Mouse (Mus musculus) heart, postnatal 25 days (tissue): ENCODE results near the gene Car2. TPM values are rescaled to one million over a fixed set of nuclear protein-coding genes. Genes with fewer than 3 reads are reported as not detected.

ENCODE experiments used
- DNase-seq: peaks from one replicate; pipeline ENCODE4 v3.0.0; 2022; ENCODE audit warnings: low spot score
- intact Hi-C: fragments of 180-260 bp; cut with DNase I; formaldehyde crosslinking; loops from one replicate; pipeline ENCODE4 v1.15.1; 2025
- total RNA-seq, 2 experiments: library from RNA; stranded (reverse); gene quantifications; 2 replicates each; pipeline ENCODE4 v1.2.3; 2021

The Car2 gene
- total RNA-seq, 2 experiments from 2014 or later, result 6.9 to 8.9 TPM

DNA sequence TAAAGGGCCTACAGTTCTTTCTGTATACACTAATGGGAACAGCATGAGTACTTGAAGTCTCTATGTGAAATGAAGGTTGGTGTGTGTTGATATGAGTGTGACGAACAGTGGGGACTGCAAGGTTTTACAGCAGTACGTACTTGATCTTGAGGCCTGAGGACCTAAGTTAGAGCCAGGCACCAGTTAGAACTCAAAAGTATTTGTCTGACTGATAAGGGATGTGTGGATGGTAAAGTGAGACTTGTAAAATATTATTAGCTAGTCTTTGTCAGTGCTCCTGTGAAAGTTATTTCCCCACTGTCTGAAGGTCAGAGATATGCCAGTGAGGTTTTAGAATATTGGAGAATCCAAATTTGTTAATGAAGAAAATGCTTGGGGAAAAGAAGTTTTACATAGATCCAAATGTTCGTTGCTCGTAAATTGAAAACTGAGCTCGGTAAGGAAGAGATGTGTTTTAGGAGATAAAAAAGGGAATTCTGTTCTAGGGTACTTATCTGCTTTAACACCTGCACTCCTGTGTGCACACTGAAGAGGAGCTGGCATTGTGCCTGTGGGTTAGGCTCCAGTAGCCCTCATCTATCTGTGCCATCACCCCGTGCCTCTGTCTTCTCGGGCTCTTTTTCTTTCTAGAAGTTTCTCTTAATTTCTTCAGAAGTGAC is 8.7 kb upstream of the Car2 start:
- intact Hi-C loops, result loop anchor here (10.0 kb wide), 1 partner anchor 217 kb away; no protein-coding TSS in a partner anchor
- no peak for DNase-seq

DNA sequence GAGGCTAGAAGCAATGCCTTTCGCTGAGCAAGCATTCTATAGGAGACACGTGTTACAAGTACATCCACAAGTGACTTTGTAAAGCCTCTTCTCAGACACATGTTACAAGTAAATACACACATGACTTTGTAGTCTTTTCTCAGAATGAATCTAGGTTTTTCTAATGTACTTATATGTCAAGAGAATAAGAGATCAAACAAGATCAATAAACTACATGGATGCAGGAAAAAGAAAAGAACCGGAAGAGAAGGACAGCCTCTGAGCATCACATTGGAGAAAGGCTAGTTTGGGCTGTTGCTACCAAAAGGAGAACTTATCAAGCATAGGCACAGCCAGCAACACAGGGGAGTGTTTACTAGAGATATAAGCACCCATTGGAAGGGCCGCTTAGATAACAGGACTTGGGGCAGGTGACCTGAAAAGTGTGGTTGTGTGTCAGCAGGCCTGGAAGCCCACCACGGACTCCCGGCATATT is 7.3 kb upstream of the Car2 start:
- intact Hi-C loops, result loop anchor here (10.0 kb wide), 1 partner anchor 216 kb away; no protein-coding TSS in a partner anchor
- DNase-seq, result no peak

DNA sequence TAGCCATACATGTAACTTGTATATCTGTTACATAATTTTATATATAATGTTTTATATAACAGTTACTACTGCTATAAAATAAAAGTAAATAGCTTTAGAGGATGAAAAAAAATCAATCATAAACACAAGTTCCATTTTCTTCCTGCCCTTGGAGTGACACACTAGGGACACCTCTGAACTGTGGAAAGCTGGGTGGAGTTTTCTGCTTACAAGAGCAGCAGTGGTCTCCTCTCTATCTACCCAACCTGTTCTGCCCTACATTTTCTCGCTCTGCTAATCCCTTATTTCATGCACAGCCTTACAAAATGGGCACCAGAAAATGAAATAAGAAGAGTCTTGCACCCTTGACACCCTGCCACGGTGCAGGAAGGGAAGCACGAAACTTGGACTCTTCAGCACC is 6.8 kb upstream of the Car2 start:
- no peak for DNase-seq
- intact Hi-C loops, result loop anchor here (10.0 kb wide), 1 partner anchor 216 kb away; no protein-coding TSS in a partner anchor

DNA sequence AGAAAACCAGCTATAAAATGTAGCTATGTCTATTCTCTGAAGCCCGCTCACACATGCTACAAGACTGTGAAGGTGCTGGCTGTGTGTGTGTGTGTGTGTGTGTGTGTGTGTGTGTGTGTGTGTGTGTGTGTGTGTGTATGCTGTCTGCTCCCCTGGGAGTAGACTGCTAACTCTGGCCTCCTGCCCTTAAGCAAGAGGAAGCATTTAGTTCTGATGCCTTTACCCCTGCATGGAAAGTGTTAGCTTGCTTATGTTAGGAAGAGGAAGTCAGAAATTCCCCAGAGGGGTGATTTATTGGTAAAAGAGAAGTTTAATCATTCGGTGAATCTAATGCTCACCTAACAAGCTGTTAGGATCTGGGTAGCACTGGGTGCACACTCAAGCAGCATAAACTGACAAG is 5.8 kb upstream of the Car2 start:
- DNase-seq, result no peak
- intact Hi-C loops, result no loop called here

DNA sequence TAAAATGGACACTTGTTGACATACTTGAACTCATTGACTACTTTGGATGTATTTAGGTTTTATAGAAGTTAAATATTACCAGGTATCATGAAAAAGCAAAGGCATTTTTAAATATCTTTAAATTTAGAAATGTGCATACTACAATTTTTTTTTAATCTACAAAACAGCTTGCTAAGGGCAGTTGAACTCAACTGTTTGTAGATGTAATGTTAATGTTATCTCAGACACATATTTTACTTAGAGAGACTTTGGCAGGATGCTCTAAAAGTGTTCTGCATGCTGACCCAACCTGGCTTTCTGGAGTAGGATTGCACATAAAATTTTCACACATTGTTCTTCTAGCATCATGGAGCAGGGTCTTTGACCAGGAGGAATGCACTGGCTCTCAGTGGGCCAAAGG is 4.1 kb upstream of the Car2 start:
- intact Hi-C loops, result no loop called here

DNA sequence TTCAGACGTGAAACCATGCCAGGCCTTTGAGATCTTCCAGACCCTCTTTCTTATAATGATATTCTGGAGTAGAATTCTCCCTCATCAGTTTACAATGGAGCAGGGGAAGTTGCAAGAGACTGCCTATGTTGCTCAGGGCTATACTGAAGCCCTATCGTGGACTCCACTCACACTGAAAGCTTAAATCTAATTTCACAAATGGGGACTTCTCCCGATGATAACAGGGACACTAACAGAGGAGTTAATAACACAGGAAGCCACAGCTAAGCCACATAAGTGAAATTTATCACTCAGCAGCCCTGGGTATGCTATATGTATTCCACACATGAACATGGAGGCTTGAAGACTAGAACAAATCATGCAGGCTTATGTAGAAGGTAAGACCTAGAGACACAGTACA is 3.3 kb upstream of the Car2 start:
- DNase-seq, result no peak
- intact Hi-C loops, result no loop called here

More for the DNA sequence above, 4.1 kb upstream of the Car2 start:
- DNase-seq, result no peak

DNA sequence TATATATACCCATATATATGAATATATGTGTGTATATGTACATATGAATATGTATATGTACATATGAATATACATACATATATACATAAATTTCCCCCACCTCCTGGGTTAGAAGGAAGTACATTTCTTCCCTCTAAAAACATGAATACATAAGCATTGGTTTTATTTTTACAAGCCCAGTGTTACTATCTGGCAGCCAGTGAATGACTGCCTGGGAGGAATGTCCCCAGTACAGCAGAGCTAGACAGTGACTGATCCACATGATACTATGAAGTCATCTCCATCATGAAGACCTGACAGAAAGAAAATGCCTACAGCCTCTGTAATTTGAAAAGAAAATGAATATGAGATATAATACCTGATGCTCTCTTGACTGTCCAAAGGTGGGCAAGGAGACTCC is 1.2 kb upstream of the Car2 start:
- intact Hi-C loops, result no loop called here
- no peak for DNase-seq

DNA sequence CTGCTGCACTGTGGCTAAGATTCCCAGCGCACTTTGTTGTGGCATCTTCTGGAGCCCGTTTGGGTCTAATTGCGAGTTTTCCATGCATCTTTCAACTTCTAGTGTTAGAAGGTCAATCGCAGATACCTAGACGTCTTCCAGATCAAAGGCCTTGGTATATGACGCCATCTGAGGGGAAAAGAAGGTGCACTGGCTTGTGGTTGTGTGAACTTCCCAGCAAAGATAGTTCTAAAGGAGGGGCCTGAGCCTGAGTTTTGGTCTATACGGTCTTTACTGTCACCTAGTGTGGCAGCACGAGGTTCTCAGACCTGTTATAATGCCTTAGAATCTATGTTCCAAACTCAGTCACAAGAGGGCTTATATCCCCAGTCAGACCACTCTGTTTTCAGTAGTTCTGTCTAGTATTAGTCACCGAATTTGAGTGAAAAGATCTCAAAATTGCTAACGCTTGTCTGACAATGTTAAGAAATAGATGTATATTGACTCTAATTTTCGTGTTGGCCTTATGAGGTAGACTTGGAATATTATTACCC is 1.1 kb downstream of the Car2 start:
- intact Hi-C loops, result no loop called here
- no peak for DNase-seq

DNA sequence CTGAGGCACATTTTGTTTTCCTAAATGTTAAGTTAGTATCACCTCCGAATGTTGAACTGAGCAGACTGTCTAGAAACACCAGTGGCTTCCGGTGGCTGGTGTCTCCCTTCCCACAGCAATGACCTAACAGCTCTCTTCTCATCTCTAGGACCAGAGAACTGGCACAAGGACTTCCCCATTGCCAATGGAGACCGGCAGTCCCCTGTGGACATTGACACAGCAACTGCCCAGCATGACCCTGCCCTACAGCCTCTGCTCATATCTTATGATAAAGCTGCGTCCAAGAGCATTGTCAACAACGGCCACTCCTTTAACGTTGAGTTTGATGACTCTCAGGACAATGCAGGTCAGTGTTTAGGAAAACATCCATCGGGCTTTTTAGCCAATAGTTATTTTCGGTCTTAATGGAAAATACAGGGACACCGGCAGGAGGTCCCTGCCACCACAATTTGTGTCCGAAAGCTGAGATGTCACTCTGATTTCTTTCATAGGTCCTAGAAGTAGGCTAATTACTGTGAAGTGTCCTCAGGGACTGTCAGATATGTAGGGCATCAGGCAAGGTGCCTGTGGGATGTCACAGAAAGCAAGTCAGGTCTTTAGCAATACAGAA is 1.7 kb downstream of the Car2 start:
- DNase-seq, result no peak
- intact Hi-C loops, result no loop called here

DNA sequence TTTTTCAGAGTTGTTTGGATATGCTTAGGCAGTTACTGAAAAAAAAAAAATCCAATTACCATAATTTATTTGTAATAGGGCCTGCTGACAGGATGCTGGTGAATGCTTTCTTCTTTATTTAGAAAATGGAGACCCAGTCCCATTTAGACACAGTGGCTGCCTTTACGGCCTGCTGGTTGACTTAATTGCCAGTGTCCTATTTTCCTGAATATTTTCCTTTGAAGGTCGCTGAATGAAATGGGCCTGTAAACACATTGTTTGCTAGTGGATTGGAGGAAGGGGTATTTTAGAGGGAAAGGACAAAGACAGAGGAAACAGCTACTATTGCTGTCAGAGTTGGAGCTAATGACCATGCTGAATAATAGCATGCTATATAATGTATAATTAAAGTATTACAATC is 2.5 kb downstream of the Car2 start:
- intact Hi-C loops, result no loop called here
- no peak for DNase-seq

DNA sequence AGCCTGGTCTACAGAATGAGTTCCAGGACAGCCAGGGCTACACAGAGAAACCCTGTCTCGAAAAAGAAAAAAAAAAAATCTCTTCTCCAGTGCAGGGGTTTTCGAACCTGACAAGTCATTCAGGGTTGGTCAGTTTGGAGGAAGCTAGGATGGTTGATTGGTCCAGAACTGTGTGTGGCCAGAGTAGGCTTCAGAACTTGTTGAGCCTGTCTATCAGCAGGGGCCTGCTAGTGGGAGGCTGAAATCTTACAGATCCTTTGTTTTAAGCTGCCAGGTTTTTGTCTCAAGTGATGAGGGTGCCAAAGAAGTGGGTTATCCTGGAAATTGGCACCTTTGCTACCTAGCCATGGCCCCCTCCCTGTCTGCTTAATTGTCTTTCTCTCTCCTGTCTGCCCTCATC is 3.0 kb downstream of the Car2 start:
- DNase-seq, result no peak
- intact Hi-C loops, result no loop called here

DNA sequence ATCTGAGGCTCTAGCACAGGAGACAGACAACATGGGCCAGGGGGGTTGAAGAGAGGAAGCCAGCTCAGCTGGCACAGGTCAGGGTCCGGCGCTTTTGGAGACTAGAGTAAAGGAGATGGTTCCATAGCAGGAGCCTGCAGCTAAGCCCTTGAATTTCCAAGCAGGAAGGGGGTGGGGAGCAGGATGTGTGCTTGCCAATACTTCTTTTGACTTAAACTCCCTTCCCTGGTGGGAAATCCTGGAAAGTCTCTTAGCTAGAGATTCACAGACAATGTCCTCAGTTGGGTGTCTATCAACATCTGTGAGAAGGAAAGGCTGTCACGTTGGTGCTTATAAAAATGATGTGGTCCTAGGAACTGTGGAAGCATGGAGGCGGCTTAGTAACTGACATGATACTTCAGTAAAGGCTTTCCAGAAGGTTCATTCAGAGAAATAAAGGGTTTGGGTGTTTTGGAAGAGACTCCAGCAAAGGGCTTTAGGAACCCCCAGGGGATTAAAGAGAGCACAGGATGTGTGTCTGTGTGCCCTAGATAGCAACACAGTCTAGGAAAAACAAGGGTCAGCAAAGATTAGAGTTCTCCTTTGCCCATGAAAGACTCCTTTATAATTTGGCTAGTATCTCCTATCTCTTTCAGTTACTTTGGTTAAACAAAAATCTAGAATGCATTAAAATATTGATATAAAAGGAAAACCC is 3.8 kb downstream of the Car2 start:
- intact Hi-C loops, result no loop called here
- no peak for DNase-seq

DNA sequence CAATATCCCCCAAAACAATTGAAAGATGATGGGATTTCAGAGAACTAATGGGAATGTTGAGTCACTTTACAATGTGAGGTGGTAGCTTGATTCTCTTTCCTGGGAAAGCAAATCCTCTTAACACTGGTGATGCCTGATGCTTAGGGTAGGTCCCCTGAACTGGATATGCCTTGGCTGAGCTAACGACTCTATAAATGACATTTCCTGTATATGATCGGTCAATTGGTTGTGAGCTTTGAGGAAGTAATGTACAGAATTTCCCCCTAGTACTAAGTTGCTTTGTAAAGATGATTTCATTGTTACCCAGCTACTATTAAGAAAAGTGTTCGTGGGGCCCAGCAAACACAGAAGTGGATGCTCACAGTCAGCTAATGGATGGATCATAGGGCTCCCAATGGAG is 6.9 kb downstream of the Car2 start:
- intact Hi-C loops, result no loop called here

DNA sequence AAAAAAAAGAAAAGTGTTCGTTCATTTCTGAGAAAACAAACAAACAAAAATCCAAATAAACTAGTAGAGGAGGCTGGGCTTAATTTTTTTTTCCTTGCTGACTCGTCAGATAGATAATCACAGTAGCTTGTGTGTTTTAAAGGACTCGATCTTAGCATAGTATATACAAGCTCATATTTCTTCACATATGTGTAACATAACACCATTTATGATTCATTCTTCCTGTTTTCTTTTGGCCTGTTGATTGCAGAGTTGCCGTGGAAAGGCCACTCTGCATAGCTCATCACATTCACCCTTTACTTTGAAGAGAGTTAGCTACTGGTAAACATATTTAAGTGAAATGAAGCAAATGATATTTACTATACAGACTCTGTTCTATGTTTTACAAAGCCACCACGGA is 7.6 kb downstream of the Car2 start:
- intact Hi-C loops, result no loop called here

More for the DNA sequence above, 6.9 kb downstream of the Car2 start:
- no peak for DNase-seq

DNA sequence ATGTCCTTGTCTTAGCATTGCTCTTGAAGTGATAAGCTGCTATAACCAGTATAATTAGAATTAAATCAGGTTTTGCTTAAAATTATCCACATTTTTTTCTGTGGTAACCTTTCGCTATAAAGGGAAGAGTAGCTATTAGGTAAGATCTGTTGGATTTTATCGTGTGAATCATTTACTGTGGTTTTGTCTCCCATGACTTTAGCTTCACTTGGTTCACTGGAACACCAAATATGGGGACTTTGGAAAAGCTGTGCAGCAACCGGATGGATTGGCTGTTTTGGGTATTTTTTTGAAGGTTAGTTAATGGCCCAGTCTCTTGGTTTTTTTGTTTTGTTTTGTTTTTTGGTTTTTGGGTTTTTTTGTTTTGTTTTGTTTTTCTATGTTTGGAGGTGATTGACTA is 9.3 kb downstream of the Car2 start:
- intact Hi-C loops, result no loop called here
- no peak for DNase-seq

More for the DNA sequence above, 7.6 kb downstream of the Car2 start:
- no peak for DNase-seq

DNA sequence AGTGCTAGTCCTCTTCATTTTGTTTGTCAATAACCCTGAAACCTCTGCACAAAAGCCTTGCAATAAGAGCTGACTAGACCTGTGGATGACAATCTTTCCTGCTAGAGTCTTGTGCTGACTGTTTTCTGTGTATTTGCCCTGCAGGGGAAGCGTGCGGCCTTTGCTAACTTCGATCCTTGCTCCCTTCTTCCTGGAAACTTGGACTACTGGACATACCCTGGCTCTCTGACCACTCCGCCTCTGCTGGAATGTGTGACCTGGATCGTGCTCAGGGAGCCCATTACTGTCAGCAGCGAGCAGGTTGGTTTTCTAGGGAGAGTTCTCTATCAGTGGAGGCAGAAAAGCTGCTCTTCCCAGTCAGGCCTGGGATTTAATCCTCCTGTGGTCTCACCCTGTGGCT is 11.7 kb downstream of the Car2 start:
- no peak for DNase-seq
- intact Hi-C loops, result no loop called here

DNA sequence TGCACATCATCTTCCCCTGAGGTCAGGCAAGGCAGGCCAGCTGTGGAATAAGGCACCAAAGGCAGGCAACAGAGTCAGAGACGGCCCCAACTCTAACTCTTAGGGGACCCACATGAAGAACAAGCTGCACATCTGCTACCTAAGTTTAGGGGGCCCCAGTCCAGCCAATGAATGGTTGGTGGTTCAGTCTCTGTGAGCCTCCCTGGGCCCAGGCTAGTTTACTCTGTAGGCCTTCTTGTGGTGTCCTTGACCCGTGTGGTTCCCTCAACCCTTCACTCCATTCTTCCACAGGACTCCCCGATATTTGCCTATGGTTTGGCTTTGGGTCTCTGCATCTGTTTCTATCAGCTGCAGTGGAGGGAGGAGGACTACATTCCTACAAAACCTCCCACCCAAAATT is 17.3 kb downstream of the Car2 start:
- intact Hi-C loops, result no loop called here
- no peak for DNase-seq

DNA sequence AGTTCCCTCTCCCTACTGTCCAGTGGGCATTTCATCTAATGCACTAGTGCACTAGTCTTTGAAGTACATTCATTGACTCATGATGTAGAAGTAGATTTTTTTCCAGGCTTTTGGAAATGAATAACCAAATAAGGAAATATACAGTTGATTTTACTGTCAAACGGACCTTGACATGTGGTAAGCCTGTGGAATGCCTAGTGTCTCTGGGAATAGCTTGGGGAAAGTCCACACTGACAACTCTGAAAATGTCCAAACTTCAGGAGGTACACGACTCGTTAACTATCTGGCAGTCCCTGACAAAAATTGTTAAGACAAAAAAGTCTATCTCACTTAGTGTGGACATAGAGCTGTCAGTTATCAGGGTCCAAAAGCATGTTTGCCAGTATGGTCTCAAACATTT is 18.1 kb downstream of the Car2 start:
- intact Hi-C loops, result no loop called here
- no peak for DNase-seq

DNA sequence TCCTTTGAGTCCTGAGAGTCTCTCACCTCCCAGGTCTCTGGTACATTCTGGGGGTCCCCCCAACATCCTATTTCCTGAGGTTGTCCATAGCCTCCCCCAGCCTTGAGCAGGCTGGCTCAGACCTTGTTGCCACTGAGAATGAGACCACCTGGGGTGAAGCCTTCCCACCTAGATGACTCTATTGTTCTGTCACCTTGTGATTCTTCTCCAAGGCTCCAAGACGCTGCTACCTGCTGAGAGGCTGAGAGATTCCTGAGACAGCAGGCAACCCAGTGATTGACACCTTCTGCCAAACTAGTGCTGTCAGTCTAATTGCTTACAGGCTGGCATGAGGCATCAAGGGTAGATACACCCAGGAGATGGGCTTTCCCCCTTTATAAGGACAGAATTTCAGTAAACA is 21.2 kb downstream of the Car2 start:
- intact Hi-C loops, result no loop called here

DNA sequence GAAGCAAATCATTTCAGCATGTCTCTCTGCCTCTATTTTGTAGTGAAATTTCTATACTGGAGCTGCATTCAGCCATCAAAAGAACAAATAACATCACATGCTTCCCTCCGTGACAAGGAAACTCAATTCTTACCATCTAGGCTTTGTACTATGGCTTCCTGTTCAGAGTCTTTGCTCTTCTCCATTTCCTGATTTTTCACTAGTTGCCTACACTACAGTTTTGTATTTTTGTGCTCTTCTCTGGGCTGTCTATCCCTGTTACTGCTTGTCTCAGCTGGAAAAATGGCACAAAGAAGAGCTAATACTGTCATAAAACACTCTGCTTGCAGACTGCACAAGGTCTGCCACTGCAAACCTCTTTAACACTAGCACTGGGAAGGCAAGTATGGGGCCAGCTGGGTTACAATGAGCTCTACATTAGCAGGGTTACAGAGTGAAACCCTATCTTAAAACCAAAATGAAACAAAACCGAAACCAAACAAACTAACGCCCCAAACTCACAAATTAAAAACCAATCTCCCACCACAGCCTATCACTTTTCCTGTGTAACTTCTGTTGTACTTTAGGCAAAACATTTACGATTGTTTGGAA is 26.0 kb downstream of the Car2 start:
- no peak for DNase-seq
- intact Hi-C loops, result no loop called here

More for the DNA sequence above, 21.2 kb downstream of the Car2 start:
- DNase-seq, result no peak

DNA sequence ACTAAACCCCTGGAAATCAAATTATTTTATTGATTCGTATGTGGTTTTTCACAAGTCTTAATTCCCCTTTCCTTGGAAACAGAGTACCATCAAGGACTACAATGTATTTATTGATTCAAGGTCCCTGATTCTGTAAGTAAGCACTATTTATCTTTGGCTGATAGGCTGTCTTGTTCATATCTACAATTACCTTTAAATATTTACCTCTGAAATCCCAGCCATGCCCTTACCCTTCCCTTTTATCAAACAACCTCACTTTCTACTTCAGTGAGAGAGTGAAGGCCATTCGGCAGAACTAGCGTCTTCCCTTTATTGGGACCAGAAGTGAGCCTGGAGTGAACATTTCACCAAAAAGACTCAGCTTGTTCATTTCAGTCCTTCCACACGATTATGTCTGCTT is 27.7 kb downstream of the Car2 start:
- no peak for DNase-seq
- intact Hi-C loops, result no loop called here
